Mouse (Mus musculus) induced T-regulatory cell, adult 2 months (primary cell): ENCODE measurements at regions not wholly inside any gene's neighbourhood (a gene's known extent, or its start where the extent isn't known, plus 50 kb on each side); places are given as distances from the start of the nearest gene placed in this dataset.

Experiments used
- DNase-seq: peaks from one replicate; pipeline ENCODE4 v3.0.0-alpha.2; 2012; ENCODE audit warnings: low read depth

- DNase-seq = no peak
These were observed 116.3 kb downstream of the Dkk1 start for GRCm38 (mm10) chr19:30433141-30433540.

GRCm38 (mm10) chr19:30435054-30435738, 114.3 kb downstream of the Dkk1 start:
- no peak for DNase-seq

GRCm38 (mm10) chr19:30450869-30451542, 98.5 kb downstream of the Dkk1 start:
- DNase-seq = no peak

GRCm38 (mm10) chr19:30451543-30451920, 97.9 kb downstream of the Dkk1 start:
- DNase-seq = no peak

- DNase-seq = no peak
These were observed 96.8 kb downstream of the Dkk1 start for GRCm38 (mm10) chr19:30452671-30453070.

- no peak for DNase-seq
These were observed 66.0 kb downstream of the Dkk1 start for GRCm38 (mm10) chr19:30483436-30483835.

- no peak for DNase-seq
These were observed 59.7 kb downstream of the Dkk1 start for GRCm38 (mm10) chr19:30489786-30490185.

GRCm38 (mm10) chr19:30490916-30491315, 58.5 kb downstream of the Dkk1 start:
- DNase-seq = no peak
